Mouse (Mus musculus) kidney, adult 2 months (tissue): Measurements from ENCODE around the gene Bcl9l.

ENCODE experiments used
- CTCF ChIP-seq: fragments of 200-500 bp; conservative IDR thresholded peaks from 2 replicates; pipeline ENCODE4 v1.5.1; 2011; ENCODE audit warnings: low read depth, mild to moderate bottlenecking, control low read depth, low read length, moderate library complexity, mixed read lengths; ENCODE audit not compliant: insufficient read depth, insufficient read length
- POLR2A ChIP-seq: fragments of 200-500 bp; IDR thresholded peaks from one replicate; pipeline ENCODE4 v1.6.1; 2011; ENCODE audit warnings: low read depth, low read length, control low read depth

- TF ChIP-seq CTCF = no peak
- TF ChIP-seq POLR2A = no peak
Measured at GRCm38 (mm10) chr9:44511935-44512716, 29.5 kb downstream of the Bcl9l start.
